Mouse (Mus musculus): ENCODE results near the gene Nlrc4. TPM values are rescaled to one million over a fixed set of nuclear protein-coding genes. Genes with fewer than 3 reads are reported as not detected.
A peak's percentile ranks its signal among the peaks of the same experiment; 100 is the strongest.

Gene Nlrc4
- polyA plus RNA-seq, 1 experiment from 2014 or later = 15.0 TPM

DNA sequence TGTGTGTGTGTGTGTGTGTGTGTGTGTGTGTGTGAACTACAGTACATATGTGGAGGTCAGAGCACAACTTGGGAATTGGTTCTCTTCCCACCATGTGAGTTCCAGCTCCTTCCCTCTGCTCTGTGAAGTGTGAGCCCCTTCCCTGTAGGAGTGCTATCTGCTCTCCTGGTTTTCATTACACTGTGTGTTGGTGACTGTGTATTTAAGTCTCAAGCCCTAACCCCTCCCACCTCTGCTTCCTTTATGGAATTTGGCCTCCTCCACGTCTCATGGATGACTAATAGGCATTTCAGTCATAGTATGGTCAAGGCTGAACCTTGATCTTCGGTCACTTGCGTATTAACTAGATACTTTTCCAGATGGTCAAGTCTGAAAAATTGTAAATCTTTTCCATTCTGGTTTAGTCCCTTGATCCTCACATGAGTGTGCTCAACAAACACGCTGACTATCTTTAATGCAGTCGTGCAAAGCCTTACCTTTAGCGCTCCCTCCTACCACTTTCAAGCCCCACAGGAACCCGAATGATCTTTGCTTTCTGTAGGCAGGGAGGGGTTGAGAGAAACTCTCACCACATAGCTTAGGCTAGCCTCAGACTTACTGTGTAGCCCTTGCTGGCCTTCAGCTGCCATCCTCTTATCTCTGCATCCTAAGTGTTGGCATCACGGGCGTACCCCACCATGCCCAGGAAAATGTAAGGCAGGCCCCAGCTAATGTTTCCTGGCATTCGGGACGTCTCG, 56.3 kb downstream of the Nlrc4 start:
- no peak overlapping the region for H3K9ac ChIP-seq (ENCODE audit: low read depth, low read length)
- no peak overlapping the region for H3K4me2 ChIP-seq (replicated peaks; ENCODE audit: low read depth)
- no peak overlapping the region for H3K4me3 ChIP-seq (ENCODE audit: low read depth, low read length)
- peak; percentile 86 for ATAC-seq
- H3K27ac ChIP-seq (ENCODE audit: low read depth, low read length) = peak overlapping the region; percentile 92
- TF ChIP-seq CTCF (IDR thresholded peaks at IDR 0.05; ENCODE audit: low read depth) = no peak
- WGBS = 72% methylated on average over 12 of the region's 12 CpGs
- no peaks in the 10 kb centered on the region for H3K4me1 ChIP-seq (replicated peaks; ENCODE audit: control insufficient read depth, insufficient read depth, low read length)
- H3K27me3 ChIP-seq (replicated peaks; ENCODE audit: control insufficient read depth, insufficient read depth, low read length) = no peaks in the 10 kb centered on the region
- H3K36me3 ChIP-seq (ENCODE audit: control insufficient read depth, insufficient read depth) = peaks cover 47% of the 10 kb centered on the region
- H3K9me3 ChIP-seq (ENCODE audit: control insufficient read depth) = no peaks in the 10 kb centered on the region

DNA sequence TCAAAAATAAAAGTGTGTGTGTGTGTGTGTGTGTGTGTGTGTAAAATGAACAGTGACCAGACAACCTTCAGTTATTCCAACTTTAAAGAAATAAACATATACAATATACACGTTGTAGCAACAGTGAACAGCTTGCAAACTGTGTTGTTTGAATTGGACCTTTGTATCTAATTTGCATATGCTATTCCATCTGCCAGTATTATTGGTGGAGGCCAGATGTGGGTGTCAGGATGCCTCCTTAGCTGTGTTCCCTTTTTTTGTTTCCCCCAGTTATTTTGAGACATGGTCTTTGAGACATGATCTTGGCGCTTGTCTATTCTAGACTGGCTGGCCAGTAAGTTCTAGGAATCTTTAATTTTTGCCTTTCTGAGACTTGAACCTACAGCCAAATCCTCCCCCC, 61.8 kb downstream of the Nlrc4 start:
- Histone ChIP-seq H3K27me3 (replicated peaks; ENCODE audit: control insufficient read depth, insufficient read depth, low read length) (no peaks in the 10 kb centered on the region), H3K4me2 (replicated peaks; ENCODE audit: low read depth) (no peak overlapping the region), H3K4me1 (replicated peaks; ENCODE audit: control insufficient read depth, insufficient read depth, low read length) (no peaks in the 10 kb centered on the region), H3K9ac (ENCODE audit: low read depth, low read length) (no peak overlapping the region), H3K36me3 (ENCODE audit: control insufficient read depth, insufficient read depth) (peaks cover 4% of the 10 kb centered on the region; the same call in 1 of the 2 replicates), H3K9me3 (ENCODE audit: control insufficient read depth) (no peaks in the 10 kb centered on the region), H3K4me3 (ENCODE audit: low read depth, low read length) (no peak overlapping the region), H3K27ac (ENCODE audit: low read depth, low read length) (peak overlapping the region; percentile 93; the same call in 1 of the 2 replicates)
- 73% methylated on average over 2 of the region's 2 CpGs for WGBS
- TF ChIP-seq CTCF (IDR thresholded peaks at IDR 0.05; ENCODE audit: low read depth) = no peak
- ATAC-seq = no peak

DNA sequence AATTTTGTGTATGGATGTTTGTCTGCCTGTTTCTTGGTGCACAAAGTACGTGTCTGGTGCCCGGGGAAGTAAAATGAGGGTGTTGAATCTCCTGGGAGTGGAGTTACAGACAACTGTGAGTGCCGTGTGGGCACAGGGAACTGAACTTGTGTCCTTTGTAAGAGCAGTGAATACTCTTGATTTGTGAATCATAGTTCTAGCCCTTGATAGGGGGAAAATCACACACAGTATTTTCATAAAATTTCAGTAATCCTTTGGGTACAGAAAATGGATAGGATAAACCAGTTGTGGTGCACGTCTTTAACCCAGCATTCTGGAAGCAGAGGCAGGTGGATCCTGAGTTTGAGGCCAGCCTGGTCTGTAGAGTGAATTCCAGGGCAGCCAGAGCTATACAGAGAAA, 62.2 kb downstream of the Nlrc4 start:
- Histone ChIP-seq H3K4me3 (ENCODE audit: low read depth, low read length) (no peak overlapping the region; the same call in 1 of the 2 replicates), H3K27ac (ENCODE audit: low read depth, low read length) (peak overlapping the region; percentile 93), H3K9me3 (ENCODE audit: control insufficient read depth) (no peaks in the 10 kb centered on the region), H3K4me2 (replicated peaks; ENCODE audit: low read depth) (peak overlapping the region; percentile 65), H3K4me1 (replicated peaks; ENCODE audit: control insufficient read depth, insufficient read depth, low read length) (no peaks in the 10 kb centered on the region), H3K36me3 (ENCODE audit: control insufficient read depth, insufficient read depth) (peaks cover under 1% of the 10 kb centered on the region; the same call in 1 of the 2 replicates), H3K27me3 (replicated peaks; ENCODE audit: control insufficient read depth, insufficient read depth, low read length) (no peaks in the 10 kb centered on the region), H3K9ac (ENCODE audit: low read depth, low read length) (peak overlapping the region; percentile 85; the same call in 1 of the 2 replicates)
- ATAC-seq = no peak
- TF ChIP-seq CTCF (IDR thresholded peaks at IDR 0.05; ENCODE audit: low read depth) = no peak
- WGBS = 58% methylated on average over 4 of the region's 4 CpGs

DNA sequence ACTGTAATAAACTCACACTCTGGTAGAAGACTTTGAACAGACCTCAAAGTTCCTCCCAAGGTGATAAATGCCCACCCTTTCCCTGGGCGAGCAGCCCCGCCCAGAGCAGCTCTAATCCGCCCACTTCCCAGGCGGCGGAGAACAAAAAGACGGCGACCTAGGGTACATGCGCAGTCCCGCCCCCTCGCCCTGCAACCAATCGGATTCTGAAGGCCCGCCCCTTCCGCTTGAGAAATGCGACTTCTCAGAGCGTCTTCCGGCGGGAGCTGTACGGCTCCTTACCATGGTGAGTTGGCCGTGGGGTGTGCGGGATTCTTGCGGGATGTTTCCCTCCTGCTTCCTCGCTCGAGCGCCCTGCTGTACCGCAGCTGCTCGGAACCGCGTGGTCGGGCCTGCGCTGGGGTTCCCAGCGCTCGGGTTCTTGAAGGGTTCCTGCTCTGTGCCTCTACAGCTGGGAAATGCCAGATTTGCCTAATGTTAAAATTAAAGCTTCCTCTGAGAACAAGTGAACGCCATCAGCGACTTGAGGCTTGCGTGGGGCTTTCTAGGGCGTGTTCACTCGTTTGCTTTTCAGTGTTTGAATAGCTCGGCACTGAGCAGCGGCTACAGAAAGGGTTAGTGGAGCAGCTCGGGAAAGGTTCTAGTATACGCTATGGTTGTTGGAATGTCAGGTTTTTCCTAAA, 63.4 kb downstream of the Nlrc4 start, which contains the start of gene Slc30a6:
Gene Slc30a6 (plus strand): TSS at position 226 of the 683 bp plus-strand sequence.
- H3K4me3 ChIP-seq (ENCODE audit: low read depth, low read length) = peak within 1 kb of the TSS; percentile 71
- H3K27ac ChIP-seq (ENCODE audit: low read depth, low read length) = peak within 1 kb of the TSS; percentile 93
- no peaks in the 10 kb centered on the region for H3K27me3 ChIP-seq (replicated peaks; ENCODE audit: control insufficient read depth, insufficient read depth, low read length)
- no peaks in the 10 kb centered on the region for H3K4me1 ChIP-seq (replicated peaks; ENCODE audit: control insufficient read depth, insufficient read depth, low read length)
- under 1% methylated on average over 41 of the region's 41 CpGs for WGBS
- peak within 1 kb of the TSS; percentile 65 for H3K4me2 ChIP-seq (replicated peaks; ENCODE audit: low read depth)
- no peaks in the 10 kb centered on the region for H3K36me3 ChIP-seq (ENCODE audit: control insufficient read depth, insufficient read depth)
- no peaks in the 10 kb centered on the region for H3K9me3 ChIP-seq (ENCODE audit: control insufficient read depth)
- H3K9ac ChIP-seq (ENCODE audit: low read depth, low read length) = peak within 1 kb of the TSS; percentile 85
- peak; percentile 98 for ATAC-seq
- TF ChIP-seq CTCF (IDR thresholded peaks at IDR 0.05; ENCODE audit: low read depth) = no peak

DNA sequence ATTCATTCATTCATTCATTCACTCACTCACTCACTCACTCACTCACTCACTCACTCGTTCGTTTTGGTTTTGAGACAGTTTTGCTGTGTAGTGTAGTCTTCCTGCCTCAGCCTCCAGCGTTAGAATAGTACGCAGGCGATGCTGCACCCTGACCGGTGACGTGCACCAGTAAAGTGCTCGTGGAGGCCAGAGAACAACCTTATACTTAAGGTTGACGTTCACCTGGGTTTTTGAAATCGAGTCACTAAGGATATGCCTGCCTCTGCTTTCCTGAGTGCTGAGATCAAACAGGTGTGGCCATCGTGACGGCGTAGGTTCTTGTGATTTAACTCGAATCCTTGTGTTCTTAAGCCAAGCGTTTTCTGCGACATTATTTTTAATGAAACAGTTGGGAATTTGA, 64.1 kb downstream of the Nlrc4 start:
- peak; percentile 88 for ATAC-seq
- H3K36me3 ChIP-seq (ENCODE audit: control insufficient read depth, insufficient read depth) = no peaks in the 10 kb centered on the region; the same call in 1 of the 2 replicates
- H3K9me3 ChIP-seq (ENCODE audit: control insufficient read depth) = no peaks in the 10 kb centered on the region
- no peaks in the 10 kb centered on the region for H3K27me3 ChIP-seq (replicated peaks; ENCODE audit: control insufficient read depth, insufficient read depth, low read length)
- H3K9ac ChIP-seq (ENCODE audit: low read depth, low read length) = no peak overlapping the region
- peak overlapping the region; percentile 65 for H3K4me2 ChIP-seq (replicated peaks; ENCODE audit: low read depth)
- H3K4me1 ChIP-seq (replicated peaks; ENCODE audit: control insufficient read depth, insufficient read depth, low read length) = no peaks in the 10 kb centered on the region
- H3K4me3 ChIP-seq (ENCODE audit: low read depth, low read length) = peak overlapping the region; percentile 71
- peak overlapping the region; percentile 93 for H3K27ac ChIP-seq (ENCODE audit: low read depth, low read length)
- TF ChIP-seq CTCF (IDR thresholded peaks at IDR 0.05; ENCODE audit: low read depth) = no peak
- 15% methylated on average over 16 of the region's 16 CpGs for WGBS

DNA sequence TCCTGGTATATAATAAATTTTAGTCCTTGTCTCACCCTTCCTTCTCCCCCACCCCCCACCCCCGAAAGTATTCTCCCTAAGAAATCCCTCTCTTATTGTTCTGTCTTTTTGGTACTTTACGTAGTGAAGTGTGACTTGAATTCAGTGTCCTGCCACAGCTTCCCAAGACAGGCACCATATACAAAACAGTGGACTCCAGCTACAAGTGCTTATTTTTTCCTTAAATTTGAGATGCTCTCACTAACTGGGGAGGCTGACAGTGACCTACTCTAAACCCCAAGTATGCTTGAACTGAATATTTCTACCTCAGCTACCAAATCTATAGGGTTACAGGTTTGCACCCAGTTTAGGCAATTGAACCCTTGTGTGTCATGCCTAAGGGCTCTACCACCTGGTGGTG, 64.6 kb downstream of the Nlrc4 start:
- H3K4me3 ChIP-seq (ENCODE audit: low read depth, low read length) = no peak overlapping the region
- H3K36me3 ChIP-seq (ENCODE audit: control insufficient read depth, insufficient read depth) = no peaks in the 10 kb centered on the region; the same call in 1 of the 2 replicates
- no peaks in the 10 kb centered on the region for H3K27me3 ChIP-seq (replicated peaks; ENCODE audit: control insufficient read depth, insufficient read depth, low read length)
- no peak for ATAC-seq
- H3K4me1 ChIP-seq (replicated peaks; ENCODE audit: control insufficient read depth, insufficient read depth, low read length) = no peaks in the 10 kb centered on the region
- no peak overlapping the region for H3K9ac ChIP-seq (ENCODE audit: low read depth, low read length)
- no peaks in the 10 kb centered on the region for H3K9me3 ChIP-seq (ENCODE audit: control insufficient read depth)
- WGBS = 81% methylated on average over 2 of the region's 2 CpGs
- peak overlapping the region; percentile 65 for H3K4me2 ChIP-seq (replicated peaks; ENCODE audit: low read depth)
- TF ChIP-seq CTCF (IDR thresholded peaks at IDR 0.05; ENCODE audit: low read depth) = peak; percentile 31; the same call in 1 of the 2 replicates
- H3K27ac ChIP-seq (ENCODE audit: low read depth, low read length) = peak overlapping the region; percentile 93
